Mouse (Mus musculus) stomach, embryonic 14.5 days (tissue): ENCODE measurements around the gene Zfp354a. TPM values are rescaled to one million over a fixed set of nuclear protein-coding genes. Genes with fewer than 3 reads are reported as not detected.
"Not testable (repeated sequence)": the region's sequence is repeated elsewhere in the genome, so short reads cannot be mapped to it uniquely, and the experiment has no call there.

ENCODE experiments used
- ATAC-seq: fragments of 200-750 bp; cut with Nextera tagmentation; 2 replicates; pipeline ENCODE4 v1.8.0; 2017; ENCODE audit warnings: low read depth, moderate TSS enrichment; ENCODE audit not compliant: insufficient number of reproducible peaks, insufficient read depth, low FRiP score
- H3K27ac ChIP-seq: fragments of 300-500 bp; sonication (generic); 2 replicates; pipeline ENCODE4 v1.5.1; 2014; ENCODE audit warnings: mild to moderate bottlenecking, low read length, moderate library complexity, mixed read lengths
- H3K27me3 ChIP-seq: fragments of 300-500 bp; sonication (generic); 2 replicates; pipeline ENCODE4 v1.6.1; 2014; ENCODE audit warnings: low read length, control low read depth, mixed read lengths; ENCODE audit not compliant: control insufficient read depth, insufficient read depth
- H3K36me3 ChIP-seq: fragments of 300-500 bp; sonication (generic); 2 replicates; pipeline ENCODE4 v1.6.1; 2014; ENCODE audit warnings: mild to moderate bottlenecking, control low read depth, low read length, moderate library complexity, mixed read lengths; ENCODE audit not compliant: control insufficient read depth, insufficient read depth
- H3K4me1 ChIP-seq: fragments of 300-500 bp; sonication (generic); 2 replicates; pipeline ENCODE4 v1.6.1; 2014; ENCODE audit warnings: low read length, control low read depth, mixed read lengths; ENCODE audit not compliant: control insufficient read depth, insufficient read depth
- H3K4me2 ChIP-seq: fragments of 300-500 bp; sonication (generic); replicated peaks from 2 replicates; pipeline ENCODE4 v1.6.1; 2014; ENCODE audit warnings: low read depth, low read length, control low read depth
- H3K4me3 ChIP-seq: fragments of 300-500 bp; sonication (generic); 2 replicates; pipeline ENCODE4 v1.5.1; 2014; ENCODE audit warnings: low read depth, low read length, control low read depth
- H3K9ac ChIP-seq: fragments of 300-500 bp; sonication (generic); replicated peaks from 2 replicates; pipeline ENCODE4 v1.6.1; 2014; ENCODE audit warnings: low read depth, mild to moderate bottlenecking, control low read depth, low read length, moderate library complexity, mixed read lengths
- H3K9me3 ChIP-seq: fragments of 300-500 bp; sonication (generic); 2 replicates; pipeline ENCODE4 v1.6.1; 2016; ENCODE audit warnings: low read depth, low read length, control low read depth; ENCODE audit not compliant: control insufficient read depth
- WGBS: fragments of 180-500 bp; shearing (Covaris S2); extraction: QIAGEN DNeasy Blood & Tissue Kit; methylation state at CpG from one replicate; pipeline ENCODE4 v1.1.7; 2014; 5-methylcytosine and 5-hydroxymethylcytosine counted together
- polyA plus RNA-seq: library from polyadenylated mRNA; unstranded; fragments of >200 nt; fragmentation: Nextera tagmentation; extraction: Ambion mirVana; gene quantifications from 2 replicates; pipeline ENCODE4 v1.2.1, GENCODE M21; 2014

Zfp354a gene
- 8.9 and 9.0 TPM in 2 replicates for polyA plus RNA-seq

GRCm38 (mm10) chr11:51059151-51059571, at the start of gene Zfp354a:
TSS of gene Zfp354a (plus strand) at chr11:51059257.
- Histone ChIP-seq H3K9ac (peak within 1 kb of the TSS; percentile 74), H3K4me3 (peak within 1 kb of the TSS; percentile 77), H3K9me3 (no peaks in the 10 kb centered on the region), H3K4me2 (peak within 1 kb of the TSS; percentile 77), H3K27me3 (no peaks in the 10 kb centered on the region), H3K36me3 (no peaks in the 10 kb centered on the region; the same call in 1 of the 2 replicates), H3K27ac (0 out of 2 replicates have a peak within 1 kb of the TSS, but pooled peaks have one; percentile 33), H3K4me1 (no peaks in the 10 kb centered on the region; the same call in 1 of the 2 replicates)
- ATAC-seq: peak; percentile 88
- WGBS: under 1% methylated on average over 32 of the region's 32 CpGs

- Histone ChIP-seq H3K4me1 (no peaks in the 10 kb centered on the region), H3K9me3 (no peaks in the 10 kb centered on the region), H3K36me3 (no peaks in the 10 kb centered on the region), H3K4me3 (no peak overlapping the region), H3K9ac (no peak overlapping the region), H3K27me3 (no peaks in the 10 kb centered on the region), H3K27ac (no peak overlapping the region), H3K4me2 (no peak overlapping the region)
- 53% methylated on average over 5 of the region's 5 CpGs for WGBS
- ATAC-seq: no peak
Measured at GRCm38 (mm10) chr11:51011821-51012220, 47.2 kb upstream of the Zfp354a start.

GRCm38 (mm10) chr11:51013936-51014335, 45.1 kb upstream of the Zfp354a start, which contains the start of gene Olfr54:
TSS of gene Olfr54 (plus strand) at chr11:51014236.
- Histone ChIP-seq H3K9ac (no peak within 1 kb of the TSS), H3K27ac (no peak within 1 kb of the TSS), H3K27me3 (no peaks in the 10 kb centered on the region), H3K4me1 (no peaks in the 10 kb centered on the region), H3K4me3 (no peak within 1 kb of the TSS), H3K9me3 (no peaks in the 10 kb centered on the region), H3K36me3 (no peaks in the 10 kb centered on the region), H3K4me2 (no peak within 1 kb of the TSS)
- WGBS: 56% methylated on average over 1 of the region's 1 CpGs
- ATAC-seq: no peak

- no peak overlapping the region for H3K9ac ChIP-seq
- H3K27ac ChIP-seq: no peak overlapping the region
- H3K27me3 ChIP-seq: no peaks in the 10 kb centered on the region
- H3K4me1 ChIP-seq: no peaks in the 10 kb centered on the region
- ATAC-seq: no peak
- H3K9me3 ChIP-seq: no peaks in the 10 kb centered on the region
- no peak overlapping the region for H3K4me2 ChIP-seq
- no peaks in the 10 kb centered on the region for H3K36me3 ChIP-seq
- H3K4me3 ChIP-seq: no peak overlapping the region
- WGBS: 46% methylated on average over 2 of the region's 2 CpGs
Measured at GRCm38 (mm10) chr11:51016341-51016740, 42.7 kb upstream of the Zfp354a start.

GRCm38 (mm10) chr11:51026811-51027210, 32.2 kb upstream of the Zfp354a start:
- not testable (repeated sequence) for H3K4me2 ChIP-seq, H3K9ac ChIP-seq, H3K27me3 ChIP-seq, H3K36me3 ChIP-seq, H3K27ac ChIP-seq, H3K9me3 ChIP-seq, ATAC-seq, H3K4me1 ChIP-seq, H3K4me3 ChIP-seq
- 87% methylated on average over 10 of the region's 11 CpGs for WGBS

- WGBS: 72% methylated on average over 8 of the region's 8 CpGs
- not testable (repeated sequence) for H3K27me3 ChIP-seq, H3K4me3 ChIP-seq, H3K27ac ChIP-seq, H3K4me1 ChIP-seq, H3K4me2 ChIP-seq, H3K9ac ChIP-seq, H3K9me3 ChIP-seq, H3K36me3 ChIP-seq, ATAC-seq
Measured at GRCm38 (mm10) chr11:51029381-51029780, 29.7 kb upstream of the Zfp354a start.

- Histone ChIP-seq H3K36me3 (no peaks in the 10 kb centered on the region), H3K4me1 (no peaks in the 10 kb centered on the region), H3K9me3 (no peaks in the 10 kb centered on the region), H3K4me2 (no peak overlapping the region), H3K27ac (no peak overlapping the region), H3K9ac (no peak overlapping the region), H3K27me3 (no peaks in the 10 kb centered on the region), H3K4me3 (no peak overlapping the region)
- WGBS: 70% methylated on average over 2 of the region's 2 CpGs
- ATAC-seq: no peak
Measured at GRCm38 (mm10) chr11:51030225-51030624, 28.8 kb upstream of the Zfp354a start.

GRCm38 (mm10) chr11:51032851-51033250, 26.2 kb upstream of the Zfp354a start:
- H3K36me3 ChIP-seq: no peaks in the 10 kb centered on the region
- H3K4me3 ChIP-seq: no peak overlapping the region
- WGBS: 25% methylated on average over 1 of the region's 1 CpGs
- no peak overlapping the region for H3K4me2 ChIP-seq
- no peaks in the 10 kb centered on the region for H3K4me1 ChIP-seq
- ATAC-seq: no peak
- H3K9me3 ChIP-seq: no peaks in the 10 kb centered on the region
- H3K27ac ChIP-seq: no peak overlapping the region
- H3K27me3 ChIP-seq: no peaks in the 10 kb centered on the region
- no peak overlapping the region for H3K9ac ChIP-seq

- not testable (repeated sequence) for H3K4me3 ChIP-seq, H3K36me3 ChIP-seq, H3K27me3 ChIP-seq, H3K4me1 ChIP-seq, H3K9ac ChIP-seq, ATAC-seq, H3K9me3 ChIP-seq, H3K27ac ChIP-seq, H3K4me2 ChIP-seq
Measured at GRCm38 (mm10) chr11:51034141-51034540, 24.9 kb upstream of the Zfp354a start.
